Mouse (Mus musculus) kidney, adult 2 months (tissue): ENCODE data around the gene Hpd.

ENCODE experiments used
- CTCF ChIP-seq: fragments of 200-500 bp; conservative IDR thresholded peaks from 2 replicates; pipeline ENCODE4 v1.5.1; 2011; ENCODE audit warnings: low read depth, mild to moderate bottlenecking, control low read depth, low read length, moderate library complexity, mixed read lengths; ENCODE audit not compliant: insufficient read depth, insufficient read length
- POLR2A ChIP-seq: fragments of 200-500 bp; IDR thresholded peaks from one replicate; pipeline ENCODE4 v1.6.1; 2011; ENCODE audit warnings: low read depth, low read length, control low read depth

DNA sequence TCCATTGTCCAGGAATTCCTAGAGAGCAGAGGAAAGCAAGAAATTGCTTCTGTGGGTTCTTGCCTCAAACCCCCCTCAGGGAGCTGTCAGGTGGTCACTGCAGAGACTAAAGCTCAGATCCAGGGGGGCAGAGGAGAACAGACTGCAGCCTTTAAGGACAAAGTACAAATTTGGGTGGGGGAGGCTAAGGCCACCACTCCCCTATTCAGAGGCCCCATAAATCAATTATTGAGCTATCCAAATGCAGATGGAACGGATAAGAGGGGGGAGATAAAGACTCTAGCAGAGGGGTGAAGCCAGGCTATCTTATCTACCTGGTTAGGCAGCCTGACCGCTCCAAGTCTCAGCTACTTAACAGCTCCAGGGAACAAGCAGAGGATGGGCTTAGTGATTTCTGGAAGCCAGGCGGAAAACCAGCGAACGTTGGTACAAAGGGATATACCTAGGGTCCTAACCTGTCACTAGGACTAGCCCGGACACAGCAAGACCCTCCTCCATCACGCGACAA, 47.6 kb downstream of the Hpd start:
- TF ChIP-seq CTCF = no peak
- TF ChIP-seq POLR2A = no peak
